Mouse (Mus musculus): ENCODE results near the gene Mrnip.

The Mrnip gene

DNA sequence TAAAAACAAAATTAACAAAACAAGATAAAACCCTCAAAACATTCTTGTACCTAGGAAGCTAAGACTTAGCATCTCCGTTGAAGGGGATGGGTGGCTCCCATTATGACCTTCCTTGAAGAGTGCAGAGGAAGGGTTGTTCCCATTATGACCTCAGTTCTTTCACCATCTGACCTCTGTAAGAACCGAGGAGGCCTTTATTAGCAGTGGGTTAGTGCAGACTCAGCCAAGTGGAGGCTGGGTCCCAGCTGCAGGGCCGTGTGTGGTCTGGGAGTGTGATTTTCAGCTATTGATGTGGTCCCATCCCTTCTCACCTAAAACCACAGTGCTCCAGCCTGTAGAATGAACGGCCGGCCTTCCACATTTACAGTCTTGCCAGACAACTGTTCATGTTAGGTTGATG, 71.0 kb downstream of the Mrnip start:
- CTCF ChIA-PET, result no interaction called here

DNA sequence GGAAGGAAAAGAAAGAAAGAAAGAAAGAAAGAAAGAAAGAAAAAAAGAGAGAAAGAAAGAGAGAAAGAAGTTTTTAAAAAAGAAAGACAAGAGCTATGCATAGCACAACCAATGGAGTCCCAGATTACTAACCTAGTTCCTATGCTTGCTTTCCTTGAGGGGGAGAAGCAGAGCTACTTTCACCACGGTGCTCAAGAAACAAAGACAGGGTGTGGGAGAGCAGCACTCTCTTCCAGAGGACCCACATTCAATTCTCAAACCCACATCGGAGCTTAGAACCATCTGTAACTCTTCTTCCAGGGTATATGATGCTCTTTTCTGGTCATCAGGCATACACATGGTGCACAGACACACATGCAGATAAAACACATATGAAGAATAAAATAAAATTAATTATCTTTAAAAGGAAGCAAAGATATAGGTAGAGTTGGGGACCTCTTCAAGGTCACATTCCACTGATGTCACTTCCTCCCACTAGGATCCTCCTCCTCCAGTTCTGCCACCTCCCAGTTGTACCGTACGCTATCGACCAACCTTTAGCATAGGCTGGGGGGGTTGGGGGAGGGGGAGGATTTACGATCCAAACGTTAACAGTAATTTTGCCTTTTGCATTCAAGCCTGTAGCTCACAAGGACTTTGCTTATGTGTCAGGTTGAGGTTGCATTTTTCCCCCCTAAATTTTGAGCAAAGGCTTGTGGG, 74.4 kb downstream of the Mrnip start:
- CTCF ChIA-PET, result interaction anchor here (0.7 kb wide), 1 partner anchor 40 kb away, joined by 11 read pairs; no protein-coding TSS in a partner anchor

Measured in spleen, embryonic (tissue).